Mouse (Mus musculus): ENCODE results near the gene Cyyr1. TPM values are rescaled to one million over a fixed set of nuclear protein-coding genes. Genes with fewer than 3 reads are reported as not detected.

The Cyyr1 gene
- polyA plus RNA-seq (2012; fragmentation: generic; extraction: Trizol) = not detected

DNA sequence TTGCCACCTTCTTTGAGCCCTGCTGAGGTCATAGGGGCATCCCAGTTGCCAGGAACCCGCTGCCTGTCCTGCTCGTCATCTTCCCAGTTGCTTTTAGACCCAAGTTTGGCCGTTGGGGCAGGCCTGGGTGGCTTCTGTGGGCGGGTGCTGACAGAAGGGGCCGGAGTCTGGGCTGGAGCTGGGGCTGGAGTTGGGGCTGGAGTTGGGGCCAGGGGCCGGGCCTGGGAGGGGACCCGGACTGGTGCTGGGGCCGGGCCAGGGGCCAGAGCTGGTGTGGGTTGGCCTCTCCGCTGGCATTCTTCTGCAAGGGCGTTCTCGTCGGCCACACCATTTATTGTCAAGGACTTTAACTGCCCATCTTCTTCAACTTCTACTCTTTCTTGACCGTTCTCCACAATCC lies at the start of gene Cyyr1:
Cyyr1 (minus strand) TSS at position 101 of the 400 bp plus-strand sequence.

Other genes with a start within 250 kb of the Cyyr1 start
- 100 to 1,000 TPM in 1 of 2 experiments, under 1 TPM in 1; 0.90 to 279 TPM for gene Adamts1, start 249.7 kb upstream of the Cyyr1 start, polyA plus RNA-seq (2012; fragmentation: generic; extraction: Trizol)